Mouse (Mus musculus) cerebellum, adult 2 months (tissue): Measurements from ENCODE around the gene Samm50. TPM values are rescaled to one million over a fixed set of nuclear protein-coding genes. Genes with fewer than 3 reads are reported as not detected.
A peak's percentile ranks its signal among the peaks of the same experiment; 100 is the strongest.

Experiments
- DNase-seq, 2 experiments: peaks; one replicate each; pipeline ENCODE4 v3.0.0; 2021
- H3K27ac ChIP-seq: fragments of 200-500 bp; 2 replicates; pipeline ENCODE4 v1.5.1; 2012; ENCODE audit warnings: low read length, control low read depth, inconsistent platforms; ENCODE audit not compliant: insufficient read depth
- H3K27me3 ChIP-seq: fragments of 200-500 bp; 2 replicates; pipeline ENCODE4 v1.6.1; 2012; ENCODE audit warnings: inconsistent platforms, mild to moderate bottlenecking, low read length, moderate library complexity; ENCODE audit not compliant: control insufficient read depth, insufficient read depth
- H3K4me1 ChIP-seq: fragments of 200-500 bp; 2 replicates; pipeline ENCODE4 v1.6.1; 2011; ENCODE audit warnings: low read length; ENCODE audit not compliant: control insufficient read depth, insufficient read depth
- H3K4me3 ChIP-seq: fragments of 200-500 bp; replicated peaks from 2 replicates; pipeline ENCODE3; 2011; ENCODE audit warnings: mild to moderate bottlenecking, low read depth, low read length, control low read depth; ENCODE audit not compliant: insufficient read depth
- CTCF ChIP-seq: fragments of 200-500 bp; IDR thresholded peaks from 2 replicates; pipeline ENCODE4 v1.5.1; 2011; ENCODE audit warnings: low read depth, mild to moderate bottlenecking, control low read depth, low read length, moderate library complexity, borderline replicate concordance; ENCODE audit not compliant: insufficient read depth
- POLR2A ChIP-seq: fragments of 200-500 bp; IDR thresholded peaks from 2 replicates; pipeline ENCODE4 v1.6.1; 2011; ENCODE audit warnings: low read length, control low read depth, borderline replicate concordance; ENCODE audit not compliant: insufficient read depth
- WGBS: fragments of 180-500 bp; shearing (Covaris S2); methylation state at CpG from one replicate; pipeline ENCODE4 v1.1.7; 2018; 5-methylcytosine and 5-hydroxymethylcytosine counted together
- polyA plus RNA-seq: library from polyadenylated mRNA; depleted of rRNA; stranded (reverse); fragments of >200 nt; gene quantifications from 2 replicates; pipeline ENCODE4 v1.2.3, GENCODE M21; 2012; rRNA removed

Gene Samm50
- polyA plus RNA-seq, 1 experiment, result 56.4 TPM

GRCm38 (mm10) chr15:84260123-84260822 is 68.2 kb downstream of the Samm50 start:
- H3K27me3 ChIP-seq, result no peaks in the 10 kb centered on the region
- WGBS, result 34% methylated on average over 22 of the region's 22 CpGs
- peaks cover 8% of the 10 kb centered on the region for H3K4me1 ChIP-seq
- H3K4me3 ChIP-seq, result no peak overlapping the region
- TF ChIP-seq POLR2A (no peak), CTCF (peak; percentile 89)
- peak; percentile 66 to 76 for DNase-seq
- no peak overlapping the region for H3K27ac ChIP-seq

- 50% methylated on average over 6 of the region's 6 CpGs for WGBS
- TF ChIP-seq POLR2A (no peak), CTCF (no peak)
- no peaks in the 10 kb centered on the region for H3K27me3 ChIP-seq
- no peak overlapping the region for H3K4me3 ChIP-seq
- H3K4me1 ChIP-seq, result no peaks in the 10 kb centered on the region
- H3K27ac ChIP-seq, result no peak overlapping the region
- no peak for DNase-seq
Observed at GRCm38 (mm10) chr15:84262630-84263029, 70.6 kb downstream of the Samm50 start.

- H3K4me3 ChIP-seq, result no peak overlapping the region
- no peak overlapping the region for H3K27ac ChIP-seq
- H3K27me3 ChIP-seq, result no peaks in the 10 kb centered on the region
- no peak for DNase-seq
- WGBS, result 85% methylated on average over 2 of the region's 2 CpGs
- H3K4me1 ChIP-seq, result no peaks in the 10 kb centered on the region
- TF ChIP-seq POLR2A, result no peak
- no peak for TF ChIP-seq CTCF
Observed at GRCm38 (mm10) chr15:84263573-84263972, 71.5 kb downstream of the Samm50 start.

GRCm38 (mm10) chr15:84265141-84265540 is 73.1 kb downstream of the Samm50 start:
- H3K4me3 ChIP-seq, result no peak overlapping the region
- H3K27me3 ChIP-seq, result no peaks in the 10 kb centered on the region
- DNase-seq, result no peak
- TF ChIP-seq CTCF (no peak), POLR2A (no peak)
- no peaks in the 10 kb centered on the region for H3K4me1 ChIP-seq
- no peak overlapping the region for H3K27ac ChIP-seq
- WGBS, result 73% methylated on average over 11 of the region's 11 CpGs

- Histone ChIP-seq H3K4me1 (no peaks in the 10 kb centered on the region), H3K27ac (no peak overlapping the region), H3K27me3 (no peaks in the 10 kb centered on the region), H3K4me3 (no peak overlapping the region)
- TF ChIP-seq POLR2A, result no peak
- no peak for TF ChIP-seq CTCF
- DNase-seq, result no peak
- WGBS, result 95% methylated on average over 4 of the region's 4 CpGs
Observed at GRCm38 (mm10) chr15:84266290-84266689, 74.2 kb downstream of the Samm50 start.

Other genes with a start within 250 kb of the Samm50 start
- 0.32 and 0.70 TPM in 2 replicates for gene Efcab6, start 126.9 kb upstream of the Samm50 start, polyA plus RNA-seq
- gene Sult4a1, start 86.5 kb upstream of the Samm50 start, polyA plus RNA-seq, result 334 and 363 TPM in 2 replicates
- not detected in 2 replicates for gene Pnpla5, start 69.1 kb upstream of the Samm50 start, polyA plus RNA-seq
- gene Pnpla3, start 24.4 kb upstream of the Samm50 start, polyA plus RNA-seq, result 39.9 and 47.9 TPM in 2 replicates
- 16.4 and 18.1 TPM in 2 replicates for gene Parvb, start 39.8 kb downstream of the Samm50 start, polyA plus RNA-seq
- gene Parvg, start 131.8 kb downstream of the Samm50 start, polyA plus RNA-seq, result 1.3 and 1.4 TPM in 2 replicates